Mouse (Mus musculus) C2C12 (cell line): ENCODE measurements at regions not wholly inside any gene's neighbourhood (a gene's known extent, or its start where the extent isn't known, plus 50 kb on each side); places are given as distances from the start of the nearest gene placed in this dataset.

Experiments
- CEBPB ChIP-seq: IDR thresholded peaks from one replicate; pipeline ENCODE4 v1.6.1; 2011; ENCODE audit warnings: low read depth, mild to moderate bottlenecking, control low read depth, moderate library complexity
- CTCF ChIP-seq: IDR thresholded peaks from one replicate; pipeline ENCODE4 v1.5.1; 2011; ENCODE audit not compliant: control insufficient read depth, insufficient read depth, insufficient read length
- MAX ChIP-seq: IDR thresholded peaks from one replicate; pipeline ENCODE4 v1.6.1; 2011; ENCODE audit warnings: mild to moderate bottlenecking, control low read depth
- MYOG ChIP-seq: IDR thresholded peaks from one replicate; pipeline ENCODE4 v1.6.1; 2011; ENCODE audit not compliant: control insufficient read depth, insufficient read length; ENCODE audit errors: extremely low read depth
- USF1 ChIP-seq: IDR thresholded peaks from one replicate; pipeline ENCODE4 v1.6.1; 2011; ENCODE audit warnings: low read depth, mild to moderate bottlenecking, control low read depth, moderate library complexity

GRCm38 (mm10) chr1:108094622-108095021 is 504.8 kb downstream of the Serpinb8 start:
- TF ChIP-seq CTCF (no peak), USF1 (no peak), MYOG (no peak), CEBPB (no peak), MAX (no peak)
